Mouse (Mus musculus): ENCODE measurements at regions not wholly inside any gene's neighbourhood (a gene's known extent, or its start where the extent isn't known, plus 50 kb on each side); places are given as distances from the start of the nearest gene placed in this dataset.

- TF ChIP-seq CHD2 (IDR thresholded peaks at IDR 0.05; ENCODE audit: low read depth, low read length) (no peak), ZC3H11A (IDR thresholded peaks at IDR 0.05; ENCODE audit: borderline replicate concordance, low read depth, low read length) (no peak), ZNF384 (IDR thresholded peaks at IDR 0.05; ENCODE audit: low read depth, low read length) (no peak), MAFK (IDR thresholded peaks at IDR 0.05; ENCODE audit: insufficient read depth, low read depth, low read length) (no peak), HCFC1 (IDR thresholded peaks at IDR 0.05; ENCODE audit: borderline replicate concordance, insufficient read depth, low read length) (no peak)
Measured at GRCm38 (mm10) chr13:25978648-25979047, 708.3 kb upstream of the Nrsn1 start.
